Mouse (Mus musculus) embryonic fibroblast, embryonic 13.5 days (primary cell): ENCODE data around the gene Rplp2.

Experiments
- CTCF ChIP-seq: IDR thresholded peaks from 2 replicates; pipeline ENCODE4 v1.5.1; 2011; ENCODE audit warnings: mild to moderate bottlenecking, control low read depth, low read length, moderate library complexity, borderline replicate concordance; ENCODE audit not compliant: insufficient read depth
- POLR2A ChIP-seq: IDR thresholded peaks from 2 replicates; pipeline ENCODE4 v1.6.1; 2011; ENCODE audit warnings: low read depth, mild to moderate bottlenecking, control low read depth, low read length, moderate library complexity

GRCm38 (mm10) chr7:141430585-141431240 lies 16.5 kb upstream of the Rplp2 start:
- no peak for TF ChIP-seq CTCF
- TF ChIP-seq POLR2A, result no peak
